Mouse (Mus musculus) layer of hippocampus, postnatal 10 days (tissue): ENCODE results near the gene Tnpo1. TPM values are rescaled to one million over a fixed set of nuclear protein-coding genes. Genes with fewer than 3 reads are reported as not detected.
A peak's percentile ranks its signal among the peaks of the same experiment; 100 is the strongest.

ENCODE experiments used
- DNase-seq, 2 experiments: peaks; one replicate each; pipeline ENCODE4 v3.0.0; 2021; ENCODE audit warnings: low spot score in 2 of 2
- long read RNA-seq: library from polyadenylated mRNA; stranded (forward); transcript quantifications from one replicate; pipeline ENCODE4 v2.0.0, GENCODE M21; 2023
- total RNA-seq, 2 experiments: library from RNA; stranded (reverse); gene quantifications; 2 replicates each; pipeline ENCODE4 v1.2.3; 2021

Gene Tnpo1
- 10 to 100 TPM; 64.7 to 69.3 TPM for total RNA-seq
- long read RNA-seq, partial matches to known transcripts: 1 of 11 reads
- long read RNA-seq, other reads (novel, unspliced or antisense): 9 of 11 reads

- DNase-seq: peak; percentile 92 to 95
These were observed at the start of gene Tnpo1 for GRCm38 (mm10) chr13:98926213-98926957. Gene Tnpo1 (minus strand): TSS chr13:98926384.

GRCm38 (mm10) chr13:98972090-98972489 is 45.9 kb upstream of the Tnpo1 start:
- no peak for DNase-seq

- DNase-seq: no peak
These were observed 45.5 kb upstream of the Tnpo1 start for GRCm38 (mm10) chr13:98971641-98972040.

GRCm38 (mm10) chr13:98968517-98968916 is 42.3 kb upstream of the Tnpo1 start:
- no peak for DNase-seq

- no peak for DNase-seq
These were observed 41.8 kb upstream of the Tnpo1 start for GRCm38 (mm10) chr13:98967942-98968341.

GRCm38 (mm10) chr13:98966583-98966982 is 40.4 kb upstream of the Tnpo1 start:
- peak in 1 of 2 experiments; percentile 6 for DNase-seq

GRCm38 (mm10) chr13:98963612-98964011 is 37.4 kb upstream of the Tnpo1 start:
- DNase-seq: no peak

GRCm38 (mm10) chr13:98958177-98958576 is 32.0 kb upstream of the Tnpo1 start:
- no peak for DNase-seq

- no peak for DNase-seq
These were observed 30.0 kb upstream of the Tnpo1 start for GRCm38 (mm10) chr13:98956209-98956608.

- DNase-seq: no peak
These were observed 29.5 kb upstream of the Tnpo1 start for GRCm38 (mm10) chr13:98955676-98956075.

- no peak for DNase-seq
These were observed 29.0 kb upstream of the Tnpo1 start for GRCm38 (mm10) chr13:98955226-98955625.

GRCm38 (mm10) chr13:98953830-98954229 is 27.6 kb upstream of the Tnpo1 start:
- DNase-seq: peak; percentile 8 to 19

GRCm38 (mm10) chr13:98951951-98952350 is 25.8 kb upstream of the Tnpo1 start:
- no peak for DNase-seq

GRCm38 (mm10) chr13:98948146-98948545 is 22.0 kb upstream of the Tnpo1 start:
- no peak for DNase-seq

- no peak for DNase-seq
These were observed 20.2 kb upstream of the Tnpo1 start for GRCm38 (mm10) chr13:98946434-98946833.

GRCm38 (mm10) chr13:98945908-98946307 is 19.7 kb upstream of the Tnpo1 start:
- no peak for DNase-seq

GRCm38 (mm10) chr13:98945381-98945780 is 19.2 kb upstream of the Tnpo1 start:
- DNase-seq: no peak

- no peak for DNase-seq
These were observed 18.5 kb upstream of the Tnpo1 start for GRCm38 (mm10) chr13:98944620-98945081.

- no peak for DNase-seq
These were observed 16.2 kb upstream of the Tnpo1 start for GRCm38 (mm10) chr13:98942360-98942759.

GRCm38 (mm10) chr13:98941829-98942343 is 15.7 kb upstream of the Tnpo1 start:
- no peak for DNase-seq

GRCm38 (mm10) chr13:98937108-98937507 is 10.9 kb upstream of the Tnpo1 start:
- DNase-seq: no peak

- no peak for DNase-seq
These were observed 2.7 kb upstream of the Tnpo1 start for GRCm38 (mm10) chr13:98928908-98929307.

GRCm38 (mm10) chr13:98926958-98927242 is 716 bp upstream of the Tnpo1 start:
- no peak for DNase-seq
